Mouse (Mus musculus): ENCODE data around the gene Higd1a.

GRCm38 (mm10) chr9:121904319-121904718, 46.2 kb upstream of the Higd1a start:
- TF ChIP-seq CTCF (IDR thresholded peaks at IDR 0.05; ENCODE audit: low read depth, low read length) (no peak), POLR2A (IDR thresholded peaks at IDR 0.05; ENCODE audit: extremely low read depth, insufficient read depth, low read length) (no peak)
